Mouse (Mus musculus): ENCODE measurements around the gene Hrasls5. TPM values are rescaled to one million over a fixed set of nuclear protein-coding genes. Genes with fewer than 3 reads are reported as not detected.

Hrasls5 gene
- not detected for polyA plus RNA-seq (2014; fragmentation: Illumina TruSeq; extraction: RNeasy Lipid Tissue Mini Kit (QIAGEN cat#74804); ENCODE audit: low replicate concordance)

GRCm38 (mm10) chr19:7611942-7612757 is at the start of gene Hrasls5:
Gene Hrasls5 (plus strand): TSS chr19:7612541.

GRCm38 (mm10) chr19:7606801-7607689 is 5.3 kb upstream of the Hrasls5 start, which contains the start of gene Lgals12:
Gene Lgals12 (minus strand): TSS chr19:7607193.

Other genes with a start within 250 kb of the Hrasls5 start
- 1.6 TPM for gene Spindoc, start 229.5 kb upstream of the Hrasls5 start, polyA plus RNA-seq (2014; fragmentation: Illumina TruSeq; extraction: RNeasy Lipid Tissue Mini Kit (QIAGEN cat#74804); ENCODE audit: low replicate concordance)
- 4.3 TPM for gene 2700081O15Rik, start 194.9 kb upstream of the Hrasls5 start, polyA plus RNA-seq (2014; fragmentation: Illumina TruSeq; extraction: RNeasy Lipid Tissue Mini Kit (QIAGEN cat#74804); ENCODE audit: low replicate concordance)
- gene Rtn3, start 129.3 kb upstream of the Hrasls5 start, polyA plus RNA-seq (2014; fragmentation: Illumina TruSeq; extraction: RNeasy Lipid Tissue Mini Kit (QIAGEN cat#74804); ENCODE audit: low replicate concordance) = 356 TPM
- 52.6 TPM for gene Atl3, start 118.5 kb upstream of the Hrasls5 start, polyA plus RNA-seq (2014; fragmentation: Illumina TruSeq; extraction: RNeasy Lipid Tissue Mini Kit (QIAGEN cat#74804); ENCODE audit: low replicate concordance)
- gene Pla2g16, start 55.1 kb upstream of the Hrasls5 start, polyA plus RNA-seq (2014; fragmentation: Illumina TruSeq; extraction: RNeasy Lipid Tissue Mini Kit (QIAGEN cat#74804); ENCODE audit: low replicate concordance) = 8.0 TPM
- gene Lgals12, start 5.3 kb upstream of the Hrasls5 start, polyA plus RNA-seq (2014; fragmentation: Illumina TruSeq; extraction: RNeasy Lipid Tissue Mini Kit (QIAGEN cat#74804); ENCODE audit: low replicate concordance) = 12.0 TPM
- gene Slc22a19, start 98.8 kb downstream of the Hrasls5 start, polyA plus RNA-seq (2014; fragmentation: Illumina TruSeq; extraction: RNeasy Lipid Tissue Mini Kit (QIAGEN cat#74804); ENCODE audit: low replicate concordance) = not detected
- gene Slc22a26, start 190.1 kb downstream of the Hrasls5 start, polyA plus RNA-seq (2014; fragmentation: Illumina TruSeq; extraction: RNeasy Lipid Tissue Mini Kit (QIAGEN cat#74804); ENCODE audit: low replicate concordance) = not detected

Data from small intestine, adult 10 weeks (tissue).